Mouse (Mus musculus) urinary bladder, adult 2 months (tissue): ENCODE data around the gene Faiml. TPM values are rescaled to one million over a fixed set of nuclear protein-coding genes. Genes with fewer than 3 reads are reported as not detected.

ENCODE experiments used
- DNase-seq: peaks from one replicate; pipeline ENCODE4 v3.0.0; 2022; ENCODE audit warnings: low spot score
- polyA plus RNA-seq: library from polyadenylated mRNA; depleted of rRNA; stranded (reverse); fragments of >200 nt; gene quantifications from 2 replicates; pipeline ENCODE4 v1.2.3, GENCODE M21; 2012; rRNA removed

Gene Faiml
- polyA plus RNA-seq: not detected in 2 replicates

DNA sequence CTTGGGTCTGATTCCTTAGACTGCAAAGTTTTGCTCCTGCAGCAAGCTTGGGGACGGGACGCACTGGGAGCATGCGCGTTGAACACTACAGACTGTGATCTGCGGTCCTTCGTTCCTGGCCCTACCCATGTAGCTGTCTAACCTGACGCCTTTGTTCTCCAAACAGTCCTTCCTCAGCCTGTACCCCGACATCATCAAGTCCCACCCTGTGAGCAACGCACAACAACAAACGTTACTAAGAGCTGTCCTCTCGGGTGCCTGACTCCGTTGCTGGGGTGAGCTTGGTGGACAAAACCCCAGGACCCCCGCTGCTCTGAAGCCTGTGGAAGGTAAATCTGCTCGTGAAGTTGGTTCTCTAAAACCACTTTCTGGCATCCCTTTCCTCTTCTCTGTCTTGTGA, at the start of gene Faiml:
Faiml (minus strand) TSS at position 101 of the 400 bp plus-strand sequence.
- no peak for DNase-seq

DNA sequence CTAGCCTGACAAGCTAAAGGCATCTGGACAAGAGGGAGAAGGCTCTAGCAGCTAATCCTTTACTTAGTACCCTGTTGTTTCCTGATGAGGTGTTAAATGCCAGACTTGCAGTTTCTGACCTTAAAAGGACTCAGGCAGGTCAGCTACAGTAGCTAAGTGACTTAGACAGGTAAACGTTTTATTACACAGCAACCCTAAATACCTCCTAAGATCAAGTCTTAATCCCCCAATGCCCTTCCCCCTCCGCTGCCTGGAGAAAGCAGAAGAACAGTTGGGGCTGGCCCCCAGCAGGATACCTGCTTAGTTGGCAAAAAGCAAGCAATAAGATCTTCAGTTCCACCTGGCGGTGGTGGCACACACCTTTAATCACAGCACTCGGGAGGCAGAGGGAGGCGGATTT, 21.9 kb upstream of the Faiml start:
- no peak for DNase-seq

DNA sequence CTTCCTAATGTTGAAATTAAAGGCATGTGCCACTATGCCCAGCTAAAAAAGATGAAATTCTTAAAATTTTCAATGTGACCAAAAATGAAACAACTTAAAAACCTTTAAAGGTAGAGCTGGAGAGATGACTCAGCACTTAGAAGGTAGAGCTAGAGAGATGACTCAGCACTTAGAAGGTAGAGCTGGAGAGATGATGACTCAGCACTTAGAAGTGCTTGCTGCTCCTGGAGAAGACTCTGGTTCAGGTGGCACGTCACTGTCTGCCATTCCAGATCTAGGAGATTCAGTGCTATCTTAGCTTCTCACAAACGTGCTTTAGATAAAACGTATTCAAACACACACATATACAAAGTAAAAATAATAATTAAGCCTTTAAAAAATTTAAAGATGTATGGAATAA, 19.8 kb upstream of the Faiml start:
- DNase-seq: no peak

DNA sequence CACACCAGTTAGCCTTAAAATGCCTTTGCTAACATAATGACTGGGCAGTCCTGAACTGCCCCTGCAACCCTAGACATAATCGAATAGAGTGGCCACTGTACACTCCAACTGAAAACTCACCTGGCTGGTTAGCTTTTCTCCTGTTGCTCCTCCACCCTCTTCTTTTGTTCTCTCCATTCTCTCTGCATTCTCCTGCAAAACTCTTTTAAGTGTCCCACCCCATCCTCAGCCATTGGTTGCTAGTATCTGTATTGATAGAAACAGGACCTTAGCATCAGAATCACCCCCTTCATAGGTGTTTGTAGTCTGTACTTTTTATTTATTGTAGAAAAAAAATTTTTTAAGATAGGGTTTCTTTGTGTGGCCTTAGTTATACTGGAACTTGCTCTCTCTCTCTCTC, 19.2 kb upstream of the Faiml start:
- no peak for DNase-seq

DNA sequence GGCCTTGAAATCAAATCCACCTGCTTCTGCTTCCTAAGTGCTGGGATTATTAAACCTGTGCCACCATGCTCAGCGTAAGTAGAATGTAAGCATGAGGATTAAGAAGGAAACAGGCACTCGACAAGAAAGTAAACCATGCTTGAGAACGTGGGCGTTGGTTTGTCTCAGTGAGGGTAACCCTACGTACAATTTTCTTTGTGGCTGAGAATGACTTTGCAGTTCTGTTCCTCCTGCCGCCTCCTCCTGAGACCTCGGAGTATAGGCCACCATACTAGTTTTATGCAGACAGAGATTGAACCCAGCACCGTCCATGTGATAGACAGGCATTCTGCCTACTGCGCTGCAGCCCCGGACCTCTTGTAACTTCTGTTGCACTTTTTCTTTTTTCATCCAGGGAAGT, 16.8 kb upstream of the Faiml start:
- no peak for DNase-seq

DNA sequence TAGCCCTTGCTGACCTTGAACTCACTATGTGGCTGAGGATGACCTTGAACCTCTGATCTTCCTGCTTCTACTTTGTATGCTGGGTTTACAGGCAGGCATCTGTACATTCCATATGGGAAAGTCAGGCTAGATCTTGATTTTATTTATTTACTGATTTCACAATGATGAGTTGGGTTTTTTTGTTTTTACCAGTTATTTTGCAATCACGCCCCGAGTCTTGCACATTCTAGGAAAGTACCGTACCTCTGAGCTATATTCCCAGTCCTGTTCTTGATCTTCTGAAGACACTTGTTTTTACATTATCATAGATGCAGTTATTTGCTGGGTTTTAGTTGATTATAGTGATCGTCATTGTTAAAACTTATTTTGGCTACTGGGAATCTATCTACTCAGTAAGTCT, 11.9 kb upstream of the Faiml start:
- no peak for DNase-seq

DNA sequence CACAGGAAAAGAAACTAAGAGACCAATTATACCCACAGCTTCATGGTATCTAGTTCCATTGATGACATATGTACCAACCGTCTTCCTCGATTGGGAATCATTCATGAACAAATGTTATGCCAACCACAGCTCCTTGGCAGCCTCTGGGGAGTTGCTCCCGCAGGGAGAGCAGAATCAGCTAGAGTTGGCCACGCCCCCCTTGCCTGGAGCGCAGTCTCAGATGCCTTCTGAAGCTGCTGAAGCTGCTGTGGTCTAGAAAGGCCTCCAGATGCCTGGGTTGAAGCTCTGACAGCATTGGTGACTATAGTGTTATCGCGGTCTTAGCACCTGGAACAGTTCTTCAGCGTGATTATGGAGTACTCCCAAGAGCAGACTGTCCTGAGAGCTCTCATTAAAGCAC, 11.3 kb upstream of the Faiml start:
- no peak for DNase-seq

DNA sequence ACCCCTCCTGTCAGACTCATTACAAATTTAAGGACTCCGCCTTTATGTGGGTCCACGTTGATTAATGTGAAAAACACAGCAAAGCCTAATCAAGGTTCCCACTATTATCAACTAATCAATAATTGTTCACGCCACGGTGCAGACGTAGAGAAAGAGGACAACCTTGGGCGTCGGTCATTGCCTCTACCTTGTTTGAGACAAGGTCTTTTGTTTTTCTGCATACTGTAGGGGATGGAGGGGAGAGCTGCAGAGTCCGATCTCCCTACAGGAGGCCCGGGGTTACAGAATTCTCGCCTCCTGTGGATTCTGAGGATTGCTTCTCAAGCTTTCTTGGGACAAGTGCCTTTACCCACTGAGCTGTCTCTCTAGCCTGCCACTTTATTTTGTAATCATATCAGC, 6.9 kb upstream of the Faiml start:
- no peak for DNase-seq

DNA sequence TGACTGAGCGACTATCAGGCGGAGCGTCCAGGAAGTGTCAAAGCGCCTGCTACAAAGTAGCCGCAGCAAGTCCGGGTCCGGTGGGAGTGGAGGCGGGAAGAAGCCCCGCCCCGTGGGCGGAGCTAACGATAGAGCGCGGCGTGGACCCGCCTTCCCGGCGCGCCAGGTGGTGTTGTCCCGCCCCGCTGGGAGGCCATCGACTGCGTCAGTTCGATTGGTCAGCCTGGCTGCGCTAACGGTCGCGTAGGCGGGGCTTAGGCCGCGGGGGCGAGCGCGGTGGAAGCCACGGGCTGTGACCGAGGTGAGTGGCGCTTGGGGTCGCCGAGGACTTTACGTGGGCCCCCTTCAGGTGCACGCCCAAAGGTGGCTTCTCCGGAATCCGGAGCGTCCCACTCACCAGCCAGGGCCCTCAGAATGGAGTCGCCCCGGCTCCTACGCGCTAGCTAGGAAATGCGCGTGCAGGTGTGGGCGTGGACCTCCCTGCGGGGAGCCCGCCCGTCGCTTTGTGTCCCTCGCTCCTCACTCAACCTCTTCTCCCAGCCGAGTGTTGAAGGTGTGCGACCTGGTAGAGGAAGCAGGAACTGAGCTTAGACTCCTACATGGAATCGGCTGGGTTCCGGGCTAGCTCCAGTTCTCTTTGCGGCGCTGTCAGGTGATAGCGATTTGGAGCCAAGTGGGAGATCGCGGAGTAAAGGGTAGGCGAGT, 6.3 kb upstream of the Faiml start, which contains the start of gene Cep70:
Cep70 (plus strand) TSS at position 178 of the 705 bp plus-strand sequence.
- DNase-seq: peak; percentile 88

DNA sequence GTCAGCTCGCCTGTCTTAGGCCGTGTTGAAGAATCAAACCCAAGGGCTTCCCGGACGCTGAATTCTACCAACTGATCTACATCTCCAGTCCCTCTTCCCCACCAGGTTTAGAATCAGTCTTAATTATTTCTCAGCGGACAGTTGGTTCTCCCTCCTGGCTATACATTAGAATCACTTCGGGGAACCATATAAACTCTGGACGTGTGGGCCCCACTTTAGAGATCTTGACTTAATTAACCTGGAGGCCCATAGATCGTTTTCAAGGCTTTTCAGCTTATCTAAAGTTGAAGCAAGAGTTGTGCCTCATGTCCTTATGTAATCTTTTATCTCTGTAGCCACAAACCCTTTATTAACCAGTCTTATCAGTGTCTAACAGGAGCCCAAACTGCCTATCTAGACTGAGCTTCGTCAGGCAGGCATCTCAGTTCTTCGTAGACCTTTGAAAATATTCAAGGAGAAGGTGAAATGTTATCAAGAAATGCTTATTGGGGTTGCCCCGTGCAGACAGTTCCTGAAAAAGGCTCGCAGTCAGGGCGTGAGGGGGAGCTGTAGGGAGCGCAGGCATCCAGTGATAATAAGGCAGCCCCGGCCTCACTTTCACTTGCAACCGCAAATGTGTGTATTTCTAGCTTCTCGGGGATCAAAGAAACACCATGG, 5.6 kb upstream of the Faiml start:
- DNase-seq: no peak

DNA sequence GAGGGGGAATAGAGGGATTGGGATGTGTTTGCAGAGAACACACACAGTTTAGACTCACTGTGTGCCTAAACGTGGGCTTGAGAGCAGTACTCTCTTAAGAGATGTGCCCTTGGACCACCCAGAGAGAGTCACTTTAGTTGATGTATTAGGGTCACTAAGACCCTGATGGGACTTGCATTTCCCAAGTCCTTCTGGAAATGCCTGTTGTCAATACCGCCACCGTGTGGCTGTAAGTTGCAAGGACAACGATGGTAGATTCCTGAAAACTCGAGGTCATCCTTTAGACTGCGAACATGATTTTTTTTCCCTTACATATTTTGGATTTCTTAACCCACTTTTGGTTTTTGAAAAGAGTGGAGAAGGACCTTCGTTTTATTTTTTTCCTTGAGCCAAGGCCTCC, 5.0 kb upstream of the Faiml start:
- no peak for DNase-seq

DNA sequence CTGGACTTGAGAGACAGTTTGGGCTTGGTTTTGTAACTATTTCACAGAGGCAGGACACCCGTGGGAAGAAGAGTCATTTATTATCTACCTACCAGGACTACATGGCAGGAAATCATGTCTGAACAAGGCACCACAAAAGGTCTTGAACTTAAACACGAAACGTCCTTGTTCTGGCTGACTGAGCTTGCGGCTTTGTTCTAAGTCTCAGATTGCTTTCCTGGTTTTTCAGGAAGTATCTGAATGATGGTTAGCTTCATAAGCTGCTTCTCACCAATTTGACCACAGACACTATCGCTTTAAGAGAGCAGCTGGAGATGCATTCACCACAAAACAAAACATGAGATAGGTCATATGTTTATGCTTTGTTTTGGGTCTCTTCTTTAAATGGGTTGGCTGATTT, 3.5 kb upstream of the Faiml start:
- DNase-seq: no peak

DNA sequence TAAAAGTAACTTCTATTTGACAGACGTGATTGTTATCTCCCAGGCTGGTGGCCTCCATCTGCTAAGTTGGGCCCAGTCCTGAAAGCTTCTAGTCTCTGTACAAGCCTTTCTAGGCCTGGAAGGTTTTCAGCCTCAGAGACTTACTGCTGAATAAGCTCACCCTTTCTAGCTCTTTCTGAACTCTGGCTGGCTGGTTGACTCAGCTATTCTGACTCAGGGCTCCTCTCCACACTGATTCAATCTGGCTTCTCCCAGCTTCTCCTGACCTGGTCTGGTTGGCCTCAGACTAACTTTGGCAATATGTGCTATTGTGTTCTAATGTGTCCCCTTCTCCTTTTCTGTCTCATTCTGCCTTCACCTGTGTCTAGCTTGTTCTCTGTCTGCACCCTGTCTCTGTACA, 2.2 kb upstream of the Faiml start:
- DNase-seq: no peak

DNA sequence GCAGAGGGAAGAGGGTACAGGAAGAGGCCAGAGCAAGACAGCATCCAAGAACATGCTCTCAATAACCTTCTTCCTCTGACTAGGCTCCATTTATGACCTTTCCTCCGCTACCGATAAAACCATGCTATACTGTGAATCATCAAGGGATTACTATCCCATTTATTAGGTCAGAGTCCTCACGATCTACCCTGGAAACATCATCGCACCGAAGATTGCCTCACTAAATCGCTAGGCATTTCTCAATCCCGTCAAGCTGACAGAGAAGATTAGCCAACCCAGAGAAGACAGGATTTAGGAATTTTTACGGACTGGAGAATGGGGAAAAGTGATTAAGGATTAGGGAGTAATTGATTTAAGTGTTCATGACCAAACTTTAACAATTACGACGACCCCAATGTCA, 1.2 kb upstream of the Faiml start:
- no peak for DNase-seq

DNA sequence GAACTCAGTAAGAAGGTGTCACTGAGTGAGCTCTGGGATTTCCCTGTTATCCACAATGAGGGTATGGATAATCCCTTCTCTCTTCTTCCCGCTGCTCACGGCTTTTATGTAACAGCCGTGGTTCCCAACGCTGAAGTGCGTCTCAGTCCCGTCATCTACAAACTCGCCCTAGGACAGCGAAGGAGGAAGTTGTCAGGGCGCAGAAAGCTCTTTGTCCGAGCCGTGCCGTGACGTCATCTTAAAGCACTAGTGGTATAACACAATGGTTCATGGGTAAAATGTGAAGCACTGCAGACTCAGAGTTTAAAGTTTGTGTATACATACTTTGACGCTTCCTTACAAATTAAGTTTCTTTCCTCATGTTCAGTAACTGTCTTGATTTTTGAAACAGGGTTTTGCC, 7.6 kb downstream of the Faiml start:
- DNase-seq: no peak

DNA sequence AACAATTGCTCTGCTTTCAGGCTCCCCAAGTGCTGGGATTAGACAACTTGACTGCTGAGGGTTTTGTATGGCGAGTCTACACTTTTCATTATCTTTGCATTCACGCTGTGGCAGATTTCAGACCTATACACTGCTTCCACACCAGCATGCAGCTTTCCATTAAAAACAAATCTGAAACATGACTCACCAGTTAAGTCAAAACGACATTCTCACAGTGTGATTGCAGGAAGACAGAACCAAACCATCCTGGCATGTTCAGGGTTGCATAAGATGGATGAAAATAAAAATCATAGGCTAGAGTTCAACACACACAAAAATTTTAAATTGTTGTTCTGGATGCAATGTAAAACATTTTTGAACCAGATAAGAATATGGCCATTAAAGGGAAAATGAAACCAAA, 12.5 kb downstream of the Faiml start:
- DNase-seq: no peak

DNA sequence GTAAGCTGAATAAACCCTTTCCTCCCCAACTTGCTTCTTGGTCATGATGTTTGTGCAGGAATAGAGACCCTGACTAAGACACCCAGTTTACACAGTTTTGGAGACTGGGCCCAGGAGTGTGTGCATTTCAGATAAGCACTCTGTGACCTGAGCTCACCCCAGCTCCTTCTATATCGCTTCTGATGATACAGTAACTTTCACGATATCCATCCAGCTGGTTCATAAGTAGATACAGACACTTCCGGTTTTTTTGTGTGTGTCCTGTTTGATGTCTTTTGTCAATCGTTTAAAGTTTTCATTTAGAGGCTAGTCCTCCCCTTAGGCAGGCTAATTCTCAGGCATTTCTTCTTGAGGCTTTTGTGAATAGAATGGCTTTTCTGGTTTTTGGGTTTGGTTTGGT, 15.4 kb downstream of the Faiml start:
- no peak for DNase-seq

DNA sequence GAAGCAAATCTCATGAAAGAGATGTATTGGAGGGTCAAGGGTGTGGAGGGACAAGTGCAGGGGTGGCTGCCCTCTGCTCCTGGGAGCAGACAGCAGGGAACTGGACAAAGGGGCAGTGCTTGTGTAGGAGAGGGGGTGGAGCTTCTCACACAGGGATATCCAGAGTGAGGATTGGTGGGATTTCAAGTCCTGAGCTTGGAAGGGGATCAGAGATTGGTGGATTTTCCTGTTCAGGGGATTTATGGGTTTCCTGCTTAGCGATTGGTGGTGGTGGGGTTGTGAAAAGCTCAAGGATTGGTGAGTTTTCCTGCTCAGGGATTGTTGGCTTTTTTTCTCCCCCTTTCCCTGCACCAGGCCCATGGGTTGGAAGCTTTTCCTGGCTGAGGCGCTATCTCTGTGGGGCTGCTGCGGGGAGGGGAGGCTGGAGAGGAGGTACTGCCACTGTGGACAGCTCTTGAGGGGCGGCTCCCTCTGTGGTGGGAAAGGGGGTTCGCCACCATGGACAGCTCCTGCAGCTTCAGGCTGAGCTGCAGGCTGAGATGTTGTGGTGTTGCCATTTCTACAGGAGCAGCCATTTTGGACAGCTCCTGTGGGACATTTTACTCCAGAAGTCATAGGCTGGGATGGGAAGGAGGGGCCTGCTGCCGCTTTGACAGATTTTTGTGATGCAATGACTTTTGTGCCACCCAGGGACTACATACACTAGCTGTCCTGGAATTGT, 18.9 kb downstream of the Faiml start:
- no peak for DNase-seq

DNA sequence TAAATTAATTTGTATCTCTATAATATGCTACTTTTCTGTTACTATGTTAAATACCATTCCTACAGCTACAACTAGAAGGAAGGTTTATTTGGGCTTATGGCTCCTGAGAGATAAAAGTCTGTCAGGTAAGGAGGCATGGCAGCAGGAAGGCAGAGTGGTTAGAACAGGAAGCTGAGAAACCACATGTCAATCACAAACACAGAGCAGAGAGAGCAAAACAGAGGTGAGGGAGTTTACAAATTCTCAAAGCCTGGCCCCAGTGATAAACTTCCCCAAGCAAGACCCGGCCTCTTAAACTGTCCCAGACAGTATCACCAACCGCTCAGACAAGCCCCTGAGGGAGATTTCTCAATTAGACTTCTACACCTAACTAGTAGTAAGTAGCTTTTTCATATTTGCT, 20.9 kb downstream of the Faiml start:
- no peak for DNase-seq

DNA sequence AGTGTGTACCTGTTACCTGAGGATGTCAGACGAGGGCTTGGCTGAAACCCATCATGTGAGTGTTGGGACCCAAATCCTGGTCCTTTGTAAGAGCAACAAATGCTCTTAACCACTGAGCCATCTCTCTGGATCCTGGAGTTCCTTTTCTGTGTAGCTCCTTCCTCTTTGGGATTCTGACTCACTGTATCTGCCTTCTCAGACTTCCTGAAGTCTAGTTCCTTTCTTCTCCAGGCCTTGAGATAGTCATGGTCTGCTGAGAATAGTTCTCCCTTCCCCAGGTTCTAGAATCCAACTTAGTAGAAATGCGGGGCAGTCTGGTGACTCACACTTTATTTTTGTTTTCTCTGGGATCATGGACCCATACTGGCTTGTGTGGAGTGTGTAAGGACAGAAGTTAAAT, 24.4 kb downstream of the Faiml start:
- no peak for DNase-seq

DNA sequence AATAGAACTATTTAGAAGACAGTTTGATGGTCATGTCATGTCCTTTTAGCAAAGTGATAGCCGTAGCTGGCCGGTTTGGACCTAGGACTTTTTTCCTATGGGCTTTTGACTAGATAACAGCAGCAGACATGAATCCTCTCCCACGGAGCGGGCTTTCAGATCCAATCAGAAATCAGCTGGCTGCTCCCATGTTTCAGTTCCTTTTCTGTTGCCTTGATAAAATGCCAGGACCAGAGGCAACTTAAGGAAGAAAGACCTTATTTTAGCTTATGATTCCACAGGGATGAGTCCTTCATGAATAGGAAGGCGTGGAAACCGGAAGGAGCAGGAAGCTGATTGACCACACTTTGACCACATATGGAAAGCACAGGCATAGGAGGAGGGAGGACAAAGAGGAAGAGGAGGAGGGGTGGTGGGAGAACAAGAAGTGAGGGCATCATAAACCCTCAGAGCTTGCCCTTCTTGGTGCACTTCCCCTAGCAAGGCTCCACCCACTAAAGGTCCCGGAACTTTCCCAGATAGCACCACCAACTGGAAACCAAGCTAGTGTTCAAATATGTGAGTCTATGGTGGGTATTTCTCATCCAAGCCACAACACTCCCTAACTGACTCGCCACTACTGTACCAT, 53.9 kb downstream of the Faiml start:
- no peak for DNase-seq

DNA sequence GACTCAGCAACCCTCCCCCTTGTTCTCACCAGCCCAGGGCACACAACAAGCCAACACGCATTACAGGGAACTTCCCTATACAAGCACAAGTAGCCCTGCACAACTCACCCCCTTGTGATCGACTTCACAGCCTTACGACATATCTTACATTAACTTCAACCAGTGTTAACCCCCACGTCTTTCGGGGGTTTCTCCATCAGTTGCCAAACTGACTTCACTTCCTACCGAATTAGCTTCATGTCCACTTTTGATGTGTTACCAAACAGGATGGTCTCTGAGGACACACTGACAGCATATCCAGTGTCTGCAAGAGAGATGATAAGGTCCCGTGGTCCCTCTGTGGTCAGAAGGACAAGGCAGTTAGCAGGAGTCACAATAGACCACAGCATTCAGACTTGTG, 54.9 kb downstream of the Faiml start:
- no peak for DNase-seq

DNA sequence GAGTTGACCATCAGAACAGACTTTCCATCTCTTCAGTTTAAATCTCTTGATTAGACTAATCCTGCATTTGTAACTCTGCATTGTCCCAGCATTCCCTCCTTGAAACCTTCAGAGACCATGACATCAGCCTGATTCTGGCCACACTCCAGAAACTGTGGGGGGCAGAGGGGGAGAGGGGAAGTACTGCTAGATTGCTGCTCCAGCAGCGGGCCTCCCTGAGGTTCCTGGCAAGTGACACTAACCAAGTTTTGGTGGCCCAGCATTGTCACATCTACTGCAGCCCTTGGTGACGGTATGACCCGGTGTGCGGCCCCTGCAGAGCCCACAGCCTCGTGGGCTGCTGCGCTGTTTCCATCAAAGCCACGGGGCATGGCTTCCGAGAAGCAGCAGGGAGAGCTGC, 56.8 kb downstream of the Faiml start:
- DNase-seq: no peak
